Mouse (Mus musculus): Measurements from ENCODE around the gene Atp8a1. TPM values are rescaled to one million over a fixed set of nuclear protein-coding genes. Genes with fewer than 3 reads are reported as not detected.
A peak's percentile ranks its signal among the peaks of the same experiment; 100 is the strongest.

Gene Atp8a1
- total RNA-seq, 2 experiments from 2014 or later = 162 to 182 TPM

- DNase-seq (ENCODE audit: extremely low spot score in 1 of 2, low spot score in 1 of 2) = no peak
Observed at GRCm38 (mm10) chr5:67640596-67641312, 206.5 kb downstream of the Atp8a1 start.

DNA sequence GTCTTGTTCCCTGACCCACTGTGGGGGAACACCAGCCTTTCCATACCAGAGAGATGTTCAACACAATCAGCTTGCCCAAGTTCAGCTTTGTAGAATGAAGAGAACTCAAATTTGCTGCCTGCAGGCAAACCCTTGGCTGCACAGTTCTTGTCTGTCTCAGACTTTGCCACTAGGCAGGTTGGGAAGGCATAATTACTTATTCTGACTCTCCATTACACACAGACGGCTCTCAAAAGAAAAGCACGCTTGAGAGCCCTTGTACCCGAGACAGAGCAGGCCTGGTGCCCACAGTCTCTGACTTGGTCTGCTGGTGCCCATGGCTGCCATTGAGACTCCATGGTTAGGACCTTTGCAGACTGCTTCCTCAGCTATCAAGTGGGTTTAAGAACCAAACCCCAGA lies 212.9 kb downstream of the Atp8a1 start:
- no peak for DNase-seq (ENCODE audit: extremely low spot score in 1 of 2, low spot score in 1 of 2)

DNA sequence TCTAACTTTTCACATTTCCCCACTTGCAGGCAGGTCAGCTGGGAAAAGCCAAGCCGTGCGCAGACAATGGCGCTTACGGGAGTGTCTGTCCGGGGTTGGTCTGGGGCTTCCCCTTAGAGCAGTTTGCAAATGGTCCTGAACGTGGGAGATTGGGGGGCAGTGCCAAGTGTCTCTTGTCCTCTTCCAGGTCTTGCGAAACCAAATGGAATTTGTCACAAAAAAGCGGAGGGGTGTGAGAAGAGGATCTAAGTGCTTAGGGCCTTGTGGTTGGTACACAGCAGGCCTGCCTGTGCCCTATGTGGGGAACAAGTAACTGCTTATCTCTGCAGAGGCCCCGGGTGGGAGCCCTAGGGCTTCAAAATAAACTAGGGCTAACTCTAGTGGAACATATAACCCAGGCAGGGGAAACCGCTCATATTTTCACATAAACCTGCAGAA lies 213.4 kb downstream of the Atp8a1 start:
- no peak for DNase-seq (ENCODE audit: extremely low spot score in 1 of 2, low spot score in 1 of 2)

GRCm38 (mm10) chr5:67633138-67633782 lies 214.0 kb downstream of the Atp8a1 start:
- DNase-seq (ENCODE audit: extremely low spot score in 1 of 2, low spot score in 1 of 2) = no peak

DNA sequence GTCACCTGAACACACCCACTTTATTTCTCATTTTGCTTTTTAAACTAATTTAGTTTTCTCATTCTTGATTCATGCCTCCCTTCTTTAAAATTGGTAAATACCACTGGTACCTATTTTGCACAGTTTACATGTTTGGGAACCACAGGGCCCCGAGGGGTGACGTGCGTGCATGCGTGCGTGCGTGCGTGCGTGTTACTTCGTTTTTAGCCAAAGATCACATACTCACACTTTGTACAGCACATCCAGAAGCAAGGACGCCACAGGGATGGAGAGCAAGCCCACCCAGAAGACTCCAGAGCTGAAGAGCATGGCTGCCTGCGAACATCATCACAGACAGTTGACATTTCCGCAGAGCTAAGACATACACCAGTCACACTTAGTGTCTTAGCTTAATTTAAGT lies 216.0 kb downstream of the Atp8a1 start:
- DNase-seq (ENCODE audit: extremely low spot score in 1 of 2, low spot score in 1 of 2) = no peak

- DNase-seq (ENCODE audit: extremely low spot score in 1 of 2, low spot score in 1 of 2) = no peak
Observed at GRCm38 (mm10) chr5:67629861-67630260, 217.4 kb downstream of the Atp8a1 start.

DNA sequence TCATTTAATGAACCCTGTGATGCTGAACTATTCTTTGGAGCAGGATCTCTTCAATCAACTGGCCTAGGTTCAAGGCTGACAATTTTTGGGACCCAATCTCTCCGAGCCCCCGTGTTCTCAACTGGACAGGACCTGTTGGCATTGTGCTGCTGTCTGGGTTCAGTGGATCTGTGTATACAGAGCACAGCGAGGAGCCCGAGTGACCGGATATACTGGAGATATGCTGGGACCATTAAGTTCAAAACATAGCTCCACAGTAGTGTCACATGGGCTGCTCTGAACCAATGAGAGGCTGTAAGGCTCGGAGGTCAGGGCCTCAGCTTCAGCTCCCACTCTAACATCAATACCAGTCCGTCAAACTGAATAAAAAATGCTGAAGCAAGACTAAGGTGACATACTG lies 217.8 kb downstream of the Atp8a1 start:
- no peak for DNase-seq (ENCODE audit: extremely low spot score in 1 of 2, low spot score in 1 of 2)

GRCm38 (mm10) chr5:67628180-67628940 lies 218.9 kb downstream of the Atp8a1 start:
- DNase-seq (ENCODE audit: extremely low spot score in 1 of 2, low spot score in 1 of 2) = no peak

DNA sequence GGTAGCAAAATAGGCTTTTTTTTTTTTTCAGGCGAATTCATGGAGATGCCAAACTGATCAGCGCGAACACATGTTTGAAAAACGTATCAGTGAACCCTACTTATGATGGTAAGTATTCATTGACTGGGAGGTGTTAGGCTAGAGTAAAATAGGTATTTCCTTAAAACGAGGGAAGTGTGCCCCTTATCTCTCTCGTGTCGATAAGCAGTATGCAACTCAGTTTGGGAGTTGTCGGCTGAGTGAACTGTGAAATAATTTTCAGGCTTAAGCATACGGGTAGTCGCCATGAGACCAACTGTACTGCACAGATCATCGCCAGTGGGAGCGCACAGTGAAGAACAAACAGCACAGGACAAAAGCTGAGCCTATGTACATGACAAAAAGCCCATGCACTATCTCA lies 226.0 kb downstream of the Atp8a1 start:
- DNase-seq (ENCODE audit: extremely low spot score in 1 of 2, low spot score in 1 of 2) = no peak

- no peak for DNase-seq (ENCODE audit: extremely low spot score in 1 of 2, low spot score in 1 of 2)
Observed at GRCm38 (mm10) chr5:67609520-67609837, 237.8 kb downstream of the Atp8a1 start.

- no peak for DNase-seq (ENCODE audit: extremely low spot score in 1 of 2, low spot score in 1 of 2)
Observed at GRCm38 (mm10) chr5:67608674-67609519, 238.3 kb downstream of the Atp8a1 start.

DNA sequence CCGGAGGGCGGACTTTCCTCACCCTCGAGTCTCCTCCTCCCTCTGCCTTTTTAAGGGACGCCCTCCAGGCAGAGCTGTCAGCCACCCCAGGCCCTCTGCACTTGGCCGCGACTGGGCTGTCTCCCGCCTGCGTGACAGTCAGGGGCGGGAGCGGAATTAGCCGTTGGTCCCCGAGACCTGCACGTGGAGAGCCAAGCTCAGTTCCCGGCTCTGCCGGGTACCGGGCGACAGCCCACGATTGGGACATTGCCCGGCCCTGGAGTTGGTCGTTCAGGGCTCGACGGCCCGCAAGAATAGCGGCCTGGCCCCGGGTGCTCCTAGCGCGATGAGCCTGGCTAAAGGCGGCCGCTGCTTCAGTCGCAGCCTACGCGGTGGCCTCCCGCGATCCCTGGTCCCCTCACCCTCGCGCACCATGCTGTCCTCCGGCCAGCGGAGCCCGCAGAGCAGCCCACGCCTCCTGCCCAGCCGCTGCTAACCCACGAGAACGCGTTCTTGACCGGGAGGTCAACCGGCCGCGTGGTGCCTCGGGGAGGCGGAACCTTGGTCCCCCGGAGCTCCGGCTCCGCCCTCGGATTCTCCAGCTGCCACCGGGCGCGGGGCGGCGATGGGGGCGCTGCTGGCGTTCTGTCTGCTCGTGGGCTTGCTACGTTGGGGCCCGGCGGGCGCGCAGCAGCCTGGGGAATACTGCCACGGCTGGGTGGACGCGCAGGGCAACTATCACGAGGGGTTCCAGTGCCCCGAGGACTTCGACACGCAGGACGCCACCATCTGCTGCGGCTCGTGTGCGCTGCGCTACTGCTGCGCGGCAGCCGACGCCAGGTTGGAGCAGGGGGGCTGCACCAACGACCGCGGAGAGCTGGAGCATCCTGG lies 239.2 kb downstream of the Atp8a1 start, which contains the start of gene Shisa3:
Gene Shisa3, plus strand, starts transcription at position 79 of the 870 bp plus-strand sequence.
- DNase-seq (ENCODE audit: extremely low spot score in 1 of 2, low spot score in 1 of 2) = no peak

GRCm38 (mm10) chr5:67606916-67607803 lies 240.1 kb downstream of the Atp8a1 start:
- DNase-seq (ENCODE audit: extremely low spot score in 1 of 2, low spot score in 1 of 2) = peak in 1 of 2 experiments; percentile 17

DNA sequence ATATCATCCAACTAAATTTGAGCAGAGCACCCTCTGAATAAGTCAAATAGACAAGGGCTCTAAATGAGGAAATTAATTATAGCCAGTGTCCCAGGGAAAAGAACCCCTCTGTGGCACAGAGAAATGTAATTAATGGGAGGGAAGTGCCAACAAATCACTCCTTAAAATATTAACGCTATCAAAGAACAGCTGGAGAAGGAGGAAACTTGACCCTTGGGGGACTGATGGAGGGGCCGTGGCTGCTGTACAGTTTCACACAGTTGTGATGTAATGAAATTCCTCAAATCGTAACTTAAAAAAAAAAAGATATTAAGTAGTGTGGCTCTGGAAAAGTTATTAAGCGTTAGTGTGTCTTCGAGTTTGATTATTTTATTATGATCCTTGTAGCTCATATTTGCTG lies 241.3 kb downstream of the Atp8a1 start:
- no peak for DNase-seq (ENCODE audit: extremely low spot score in 1 of 2, low spot score in 1 of 2)

GRCm38 (mm10) chr5:67599935-67600334 lies 247.3 kb downstream of the Atp8a1 start:
- no peak for DNase-seq (ENCODE audit: extremely low spot score in 1 of 2, low spot score in 1 of 2)

GRCm38 (mm10) chr5:67595629-67596028 lies 251.6 kb downstream of the Atp8a1 start:
- no peak for DNase-seq (ENCODE audit: extremely low spot score in 1 of 2, low spot score in 1 of 2)

DNA sequence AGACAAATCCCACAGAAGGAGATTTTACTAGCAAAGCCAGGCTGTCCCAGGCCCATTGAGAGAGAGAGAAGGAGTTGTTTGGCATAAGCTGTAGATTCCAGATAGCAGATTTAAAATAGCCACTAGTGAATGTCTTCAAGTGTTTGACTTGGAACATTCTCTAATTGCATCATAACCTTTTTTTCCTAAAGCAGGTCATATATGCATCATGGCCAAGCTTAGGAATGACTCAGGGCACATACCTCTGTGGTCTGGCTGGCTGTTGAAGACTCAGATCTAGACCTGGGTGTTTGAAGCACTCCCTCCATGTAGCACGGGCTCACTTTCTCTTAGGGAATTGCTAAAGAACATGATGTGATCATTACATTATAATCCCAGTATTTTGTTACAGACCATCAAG lies 252.2 kb downstream of the Atp8a1 start:
- no peak for DNase-seq (ENCODE audit: extremely low spot score in 1 of 2, low spot score in 1 of 2)

Data from layer of hippocampus, postnatal 25 days (tissue).